Mouse (Mus musculus): ENCODE results near the gene Hspa1l.
A peak's percentile ranks its signal among the peaks of the same experiment; 100 is the strongest.
"Not testable (repeated sequence)": the region's sequence is repeated elsewhere in the genome, so short reads cannot be mapped to it uniquely, and the experiment has no call there.

Hspa1l gene

GRCm38 (mm10) chr17:35005902-35006301, 33.4 kb downstream of the Hspa1l start:
- not testable (repeated sequence) for DNase-seq

- no peak for DNase-seq
These were observed 35.0 kb downstream of the Hspa1l start for GRCm38 (mm10) chr17:35007387-35007991.

GRCm38 (mm10) chr17:35009586-35009985, 37.1 kb downstream of the Hspa1l start:
- DNase-seq = no peak

GRCm38 (mm10) chr17:35011440-35011839, 38.9 kb downstream of the Hspa1l start:
- no peak for DNase-seq

- DNase-seq = no peak
These were observed 39.9 kb downstream of the Hspa1l start for GRCm38 (mm10) chr17:35012430-35012829.

GRCm38 (mm10) chr17:35013221-35013620, 40.7 kb downstream of the Hspa1l start:
- no peak for DNase-seq

- no peak for DNase-seq
These were observed 42.8 kb downstream of the Hspa1l start for GRCm38 (mm10) chr17:35015296-35015695.

GRCm38 (mm10) chr17:35016376-35016775, 43.9 kb downstream of the Hspa1l start, which contains the start of gene Vwa7:
Vwa7 (plus strand) TSS chr17:35016579.
- peak; percentile 44 for DNase-seq

GRCm38 (mm10) chr17:35016791-35017705, 44.5 kb downstream of the Hspa1l start:
- no peak for DNase-seq

GRCm38 (mm10) chr17:35017706-35018030, 45.2 kb downstream of the Hspa1l start:
- no peak for DNase-seq

GRCm38 (mm10) chr17:35018171-35018570, 45.7 kb downstream of the Hspa1l start:
- no peak for DNase-seq

GRCm38 (mm10) chr17:35019894-35020293, 47.4 kb downstream of the Hspa1l start:
- no peak for DNase-seq

GRCm38 (mm10) chr17:35020551-35020950, 48.0 kb downstream of the Hspa1l start:
- no peak for DNase-seq

- DNase-seq = peak; percentile 74
These were observed 48.8 kb downstream of the Hspa1l start for GRCm38 (mm10) chr17:35021163-35021808.

GRCm38 (mm10) chr17:35021842-35022477, 49.5 kb downstream of the Hspa1l start:
- no peak for DNase-seq

GRCm38 (mm10) chr17:35022541-35023060, 50.1 kb downstream of the Hspa1l start:
- DNase-seq = no peak

- no peak for DNase-seq
These were observed 50.7 kb downstream of the Hspa1l start for GRCm38 (mm10) chr17:35023221-35023620.

- DNase-seq = no peak
These were observed 51.3 kb downstream of the Hspa1l start for GRCm38 (mm10) chr17:35023756-35024155.

GRCm38 (mm10) chr17:35024261-35024660, 51.8 kb downstream of the Hspa1l start:
- DNase-seq = no peak

- DNase-seq = no peak
These were observed 52.4 kb downstream of the Hspa1l start for GRCm38 (mm10) chr17:35024691-35025488.

GRCm38 (mm10) chr17:35026206-35026605, 53.7 kb downstream of the Hspa1l start:
- DNase-seq = no peak

All from kidney, adult 11 months (tissue).